Mouse (Mus musculus) urinary bladder, postnatal 25 days (tissue): ENCODE results near the gene Sdccag8.

Source experiments
- DNase-seq: peaks from one replicate; pipeline ENCODE4 v3.0.0; 2022; ENCODE audit warnings: low spot score

Sdccag8 gene

DNA sequence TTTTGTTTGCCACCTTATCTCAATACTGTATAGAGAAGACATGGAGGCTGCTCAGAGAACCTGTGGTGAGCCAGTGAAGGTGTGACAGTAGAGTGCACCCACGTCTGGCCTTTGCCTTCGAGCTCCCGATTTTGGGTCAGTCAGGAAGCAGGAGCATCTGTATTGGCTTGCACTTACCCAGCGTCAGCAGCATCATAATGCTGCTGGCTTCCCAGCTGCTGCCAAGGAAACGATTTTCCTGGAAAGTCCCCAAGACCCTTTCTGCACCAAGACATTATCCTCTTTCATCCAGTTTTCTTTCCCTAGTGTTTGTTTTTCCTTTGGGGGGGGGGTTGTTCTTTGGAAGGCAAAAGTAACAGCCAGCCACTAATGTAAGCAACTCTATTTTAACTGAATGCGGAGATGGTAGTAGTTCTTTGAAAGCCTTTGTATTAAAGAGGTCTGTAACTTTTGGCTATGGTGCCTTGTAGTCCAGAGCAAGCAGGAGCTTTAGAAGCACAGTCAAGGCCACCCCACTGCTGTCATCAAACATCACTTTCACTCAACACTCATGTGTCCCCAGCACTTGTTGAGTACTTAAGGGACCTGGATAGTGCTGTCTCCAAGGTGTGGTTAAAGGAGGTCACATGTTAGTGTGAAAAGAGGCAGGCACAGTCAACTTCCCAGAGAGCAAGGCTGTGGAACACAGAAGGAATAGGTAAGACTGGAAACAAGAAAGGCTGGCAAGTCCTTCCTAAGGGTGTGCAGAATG, 172.7 kb downstream of the Sdccag8 start:
- DNase-seq, result no peak

DNA sequence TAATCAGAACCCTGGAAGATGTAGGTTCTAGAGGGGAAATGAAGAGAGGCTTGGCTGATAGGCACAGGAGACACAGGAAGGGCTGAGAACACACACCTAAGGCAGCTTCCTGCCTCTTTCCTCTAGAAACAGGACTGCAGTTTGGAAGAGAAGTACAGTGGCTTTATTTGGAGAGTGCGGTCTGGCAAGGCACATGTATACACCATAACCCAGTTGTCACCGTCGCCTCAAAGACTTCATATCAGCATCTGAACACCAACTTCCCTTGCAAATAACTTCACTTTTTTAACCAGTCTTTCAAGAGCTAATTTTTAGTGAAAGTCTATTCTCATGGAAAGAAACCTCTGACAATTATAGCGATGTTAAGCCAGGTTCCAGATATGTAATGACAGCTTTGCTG, 177.0 kb downstream of the Sdccag8 start:
- DNase-seq, result no peak

DNA sequence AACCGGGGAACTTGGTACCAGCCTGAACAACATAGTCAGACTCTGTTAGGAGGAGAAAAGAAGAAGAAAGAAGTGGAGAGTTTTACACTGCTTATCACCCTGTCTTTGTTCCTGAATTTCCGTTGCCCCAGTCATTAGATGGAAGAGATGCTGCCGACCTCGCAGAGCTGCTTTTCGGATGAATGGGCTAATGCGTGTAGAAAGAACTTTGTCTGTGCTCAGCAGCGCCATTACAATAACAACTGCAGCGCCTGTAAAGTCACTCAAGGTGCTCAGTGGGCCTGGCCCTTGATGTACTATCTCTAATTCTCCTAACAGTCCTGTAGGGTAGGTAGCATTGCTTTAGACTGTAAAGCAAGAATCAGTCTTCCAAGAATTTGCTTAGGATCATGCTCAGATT, 178.1 kb downstream of the Sdccag8 start:
- DNase-seq, result no peak

DNA sequence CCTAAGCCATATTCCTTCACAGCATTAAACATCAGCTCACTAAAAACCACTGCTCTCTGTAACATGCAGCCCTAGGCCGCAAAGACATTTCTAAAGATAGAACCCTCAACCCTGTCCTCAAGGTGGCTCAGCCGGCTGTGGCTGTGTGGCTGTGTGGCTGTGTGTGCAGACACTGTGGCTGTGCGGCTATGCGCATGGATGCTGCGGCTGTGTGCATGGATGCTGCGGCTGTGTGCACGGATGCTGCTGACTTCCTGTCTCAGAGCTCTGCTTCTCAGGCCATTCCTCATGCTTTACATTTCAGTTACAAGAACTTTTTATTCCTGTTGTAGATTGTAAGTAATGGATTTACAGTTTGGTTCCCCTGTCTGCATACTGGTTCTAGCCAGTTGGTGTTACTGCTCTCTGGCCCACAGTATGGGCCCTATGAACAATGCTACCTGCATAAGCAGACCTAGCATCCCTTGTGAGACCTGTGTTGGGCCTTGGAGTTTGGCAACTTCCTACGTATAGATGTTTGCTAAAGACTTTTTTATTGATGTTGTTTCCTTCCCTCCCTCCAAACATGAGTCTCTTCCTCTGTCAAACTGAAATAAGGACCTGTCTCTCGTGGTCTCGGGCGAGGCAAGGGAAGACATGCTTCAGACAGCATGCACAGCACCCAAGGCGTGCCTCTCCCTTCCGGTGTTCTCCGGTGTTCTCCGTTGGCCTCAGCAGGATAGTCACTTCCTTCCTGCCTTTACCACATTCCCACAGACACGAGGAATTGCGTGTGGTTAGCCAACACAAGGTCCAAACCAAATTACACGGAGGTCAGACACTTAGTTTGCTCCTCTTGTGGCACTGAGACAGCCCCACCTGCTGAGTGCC, 178.9 kb downstream of the Sdccag8 start:
- DNase-seq, result no peak

DNA sequence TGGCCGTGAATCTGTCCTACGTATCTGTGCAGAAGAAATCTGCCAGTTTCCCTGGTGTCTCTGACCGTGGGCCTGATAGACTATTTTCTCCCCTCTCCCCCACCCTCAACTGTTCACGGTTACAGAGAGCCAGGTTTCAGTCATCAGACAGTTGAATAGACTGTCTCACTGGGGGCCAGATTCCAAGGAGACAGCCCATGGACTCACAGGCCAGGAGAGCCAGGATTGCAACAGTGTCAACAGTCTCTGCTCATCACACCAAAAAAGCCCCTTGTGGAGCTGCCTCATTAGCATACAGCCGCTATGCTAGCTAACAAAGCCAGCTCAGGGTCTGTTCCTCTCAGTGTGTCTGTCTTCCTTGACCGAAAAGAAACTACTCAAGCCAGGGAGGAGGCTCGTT, 179.6 kb downstream of the Sdccag8 start:
- DNase-seq, result no peak

DNA sequence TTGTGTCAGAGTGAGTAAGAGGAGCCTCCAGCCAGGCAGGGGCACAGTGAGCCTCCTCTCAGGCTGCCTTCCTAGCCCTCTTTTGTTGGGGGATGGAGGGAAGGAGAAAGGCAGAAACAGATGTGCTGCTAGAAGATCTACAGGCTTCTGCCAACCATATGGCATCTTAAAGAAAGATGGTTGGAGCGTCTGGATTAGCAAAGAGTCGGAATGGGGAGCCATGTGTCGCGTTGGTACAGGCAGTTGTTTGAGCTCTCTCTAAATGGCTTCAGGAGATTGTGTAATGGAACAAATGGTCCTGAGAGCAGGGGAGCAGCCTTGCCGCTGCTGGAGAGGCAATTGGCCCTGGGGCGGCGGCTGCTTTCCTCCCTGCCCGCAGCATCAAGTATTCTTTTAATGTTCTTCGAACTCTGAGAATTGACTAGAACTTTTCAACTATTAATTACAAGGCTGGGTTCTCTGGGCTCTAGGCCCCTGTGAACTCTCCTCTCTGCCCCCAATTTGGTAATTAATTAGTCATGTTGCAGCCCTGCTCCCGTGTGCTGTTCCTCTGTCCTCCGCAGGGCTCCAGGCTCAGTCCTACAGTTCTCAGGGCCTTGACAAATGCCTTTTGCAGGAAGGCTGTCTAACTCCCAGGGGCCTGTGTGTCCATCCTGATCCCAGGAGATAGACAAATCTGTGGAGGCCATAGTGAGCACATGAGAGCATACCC, 180.4 kb downstream of the Sdccag8 start:
- DNase-seq, result no peak

DNA sequence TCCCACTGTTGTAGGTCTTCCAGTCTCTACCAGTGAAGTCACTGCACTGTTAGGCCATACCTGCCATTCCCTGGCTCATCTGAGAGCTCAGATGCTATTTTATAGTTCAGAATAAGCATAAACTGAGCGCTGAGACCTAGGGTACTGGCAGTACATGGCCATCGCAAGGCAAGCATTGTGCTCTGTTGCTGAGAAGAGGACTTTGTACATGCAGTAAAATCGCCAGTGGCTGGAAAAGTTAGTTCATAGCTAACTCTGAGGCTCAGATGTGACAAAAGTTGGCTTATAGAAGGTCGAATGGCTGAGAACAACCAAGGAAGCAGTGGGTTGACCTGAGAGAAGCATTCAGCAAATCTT, 180.9 kb downstream of the Sdccag8 start:
- no peak for DNase-seq

DNA sequence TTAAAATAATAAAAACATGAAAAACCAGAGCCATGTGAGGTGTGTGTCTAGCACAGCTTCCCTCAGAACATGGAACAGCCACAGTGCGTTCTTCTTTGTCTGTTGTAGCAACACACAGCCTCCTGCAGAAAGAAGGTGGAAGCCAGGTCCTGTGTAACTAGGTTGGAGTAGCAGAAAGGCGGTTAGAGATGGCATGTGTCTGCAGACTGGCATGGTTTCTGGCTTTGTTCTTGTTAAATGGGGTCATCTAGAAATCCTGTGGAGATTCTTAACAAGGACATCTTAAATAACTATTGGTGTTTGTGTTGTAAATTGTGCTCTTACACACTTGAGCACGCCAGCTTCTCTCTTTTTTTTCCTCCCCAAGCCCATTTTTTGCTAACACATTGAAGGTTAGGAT, 181.7 kb downstream of the Sdccag8 start:
- DNase-seq, result no peak

DNA sequence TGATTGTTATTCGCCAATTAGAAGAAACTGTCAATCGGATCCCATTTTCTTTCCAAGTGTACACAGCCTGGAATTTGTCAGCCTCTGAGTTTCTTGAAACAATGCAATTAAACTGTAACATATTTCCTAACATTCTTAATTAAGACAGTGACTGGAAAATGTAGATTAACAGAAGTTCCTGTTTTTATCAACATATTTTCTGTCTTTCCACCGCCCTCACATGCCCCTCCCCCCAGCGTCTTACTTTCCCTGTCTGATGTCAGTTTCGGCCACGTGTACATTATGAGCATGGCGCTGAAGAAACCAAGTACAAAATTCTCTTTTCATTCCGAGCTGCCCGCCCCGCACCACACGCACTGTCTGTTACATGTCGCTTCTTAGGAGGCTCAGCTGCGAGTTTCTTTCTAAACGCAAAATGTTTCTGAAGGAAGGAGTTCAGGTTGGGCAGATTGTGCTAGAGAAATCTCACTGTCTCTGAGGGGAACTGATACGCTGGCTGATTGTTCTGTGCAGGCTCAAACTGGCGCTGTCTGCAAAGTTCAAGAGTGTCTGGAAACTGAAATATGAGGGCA, 182.3 kb downstream of the Sdccag8 start:
- DNase-seq, result no peak

DNA sequence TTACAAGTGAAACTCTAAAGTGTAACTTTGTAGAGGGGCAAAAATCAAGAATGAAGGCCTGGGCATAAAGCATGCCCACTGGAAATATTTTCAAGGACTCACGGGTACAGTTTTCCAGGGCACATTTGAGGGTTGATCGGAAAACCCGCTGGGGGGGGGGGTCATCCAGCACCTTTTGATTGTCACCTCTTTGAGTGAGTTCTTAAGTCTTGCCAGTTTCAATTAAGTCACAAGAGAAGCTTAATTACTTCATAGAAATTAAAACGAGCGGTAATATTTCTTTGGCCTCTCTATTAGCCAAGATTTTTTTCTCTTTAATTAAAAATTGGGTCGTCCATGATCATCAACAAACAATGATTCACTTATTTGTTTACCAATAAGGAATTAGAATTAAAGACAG, 182.8 kb downstream of the Sdccag8 start:
- DNase-seq, result no peak

DNA sequence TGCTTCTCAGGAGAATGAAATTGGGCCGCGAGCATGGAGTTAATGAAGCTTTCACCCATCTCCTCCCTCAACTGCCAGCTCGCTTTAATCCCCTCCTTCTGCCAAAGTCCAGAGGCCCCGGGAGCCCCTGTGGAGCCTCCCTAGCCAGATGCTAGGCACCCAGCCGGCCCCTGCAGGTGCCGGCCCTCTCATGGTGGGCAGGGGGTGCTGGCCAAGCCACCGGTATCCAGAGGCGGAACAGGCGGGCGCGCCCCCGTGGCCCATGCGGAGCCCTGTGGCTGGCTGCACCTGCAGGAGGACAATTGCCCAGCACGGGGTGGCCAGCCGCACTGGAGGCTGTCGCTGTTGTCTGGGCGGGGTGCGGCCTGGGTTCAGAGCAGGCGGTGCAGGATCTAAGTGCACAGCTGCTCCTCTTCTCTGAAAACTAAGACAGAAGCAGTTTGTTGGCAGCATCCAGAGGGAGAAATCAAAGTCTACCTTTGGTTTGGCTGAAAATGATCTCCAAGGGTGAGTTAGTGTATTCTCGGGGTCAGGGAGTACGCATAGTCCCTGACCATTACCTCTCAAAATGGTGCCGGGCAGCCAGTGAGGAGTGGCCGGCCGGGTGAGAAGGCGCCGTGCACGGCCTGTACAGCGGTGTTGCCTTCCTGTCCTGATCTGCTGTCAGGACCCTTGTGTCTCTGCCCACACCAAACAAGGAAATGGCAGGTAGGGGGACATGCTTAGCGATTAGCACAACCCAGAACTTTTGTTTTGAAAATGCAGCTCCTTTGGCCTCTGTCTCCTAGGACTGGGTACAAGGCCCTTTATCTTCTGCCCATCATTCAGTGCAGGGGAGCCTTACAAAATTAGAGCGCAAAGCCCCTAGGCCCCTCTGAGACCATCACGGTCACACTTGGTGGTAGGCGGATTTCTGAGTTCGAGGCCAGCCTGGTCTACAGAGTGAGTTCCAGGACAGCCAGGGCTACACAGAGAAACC, 183.5 kb downstream of the Sdccag8 start:
- no peak for DNase-seq

DNA sequence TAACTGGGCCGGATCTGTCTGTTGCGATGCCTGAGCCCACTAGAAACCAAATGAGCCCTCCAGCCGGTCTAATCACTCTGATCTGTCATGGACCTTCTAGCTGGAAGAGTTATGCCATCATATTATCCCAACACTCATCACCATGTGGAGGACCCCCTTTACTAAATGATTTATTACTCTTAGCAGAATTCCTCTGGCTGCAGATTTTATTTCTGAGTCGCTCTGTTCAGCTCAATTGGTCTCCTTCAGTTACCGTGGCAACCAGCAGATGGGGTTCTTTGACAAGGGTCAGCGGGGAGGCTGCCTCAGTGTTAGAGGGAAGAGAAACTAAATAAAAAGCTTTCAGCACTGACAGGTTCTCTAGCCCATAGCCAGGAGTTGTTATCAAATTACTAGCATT, 184.6 kb downstream of the Sdccag8 start:
- DNase-seq, result no peak

DNA sequence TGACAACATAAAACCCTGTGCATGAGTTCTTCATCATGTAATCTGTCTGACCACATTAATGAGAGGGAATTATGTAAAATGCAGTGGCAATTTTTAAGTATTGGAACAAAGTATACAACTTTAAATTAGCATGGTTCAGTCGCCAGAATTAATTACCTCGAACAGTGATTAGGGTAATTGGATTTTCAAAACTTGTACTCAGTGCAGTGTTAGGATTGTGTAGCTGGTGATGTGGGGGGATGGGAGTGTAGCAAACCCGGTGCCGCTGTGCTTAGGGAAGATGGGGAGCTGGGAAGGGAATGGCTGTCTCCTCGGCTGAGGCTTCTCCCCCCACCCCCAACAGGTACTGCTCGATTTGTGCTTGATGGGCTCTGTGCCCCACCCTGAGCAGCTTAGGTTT, 188.5 kb downstream of the Sdccag8 start:
- no peak for DNase-seq

DNA sequence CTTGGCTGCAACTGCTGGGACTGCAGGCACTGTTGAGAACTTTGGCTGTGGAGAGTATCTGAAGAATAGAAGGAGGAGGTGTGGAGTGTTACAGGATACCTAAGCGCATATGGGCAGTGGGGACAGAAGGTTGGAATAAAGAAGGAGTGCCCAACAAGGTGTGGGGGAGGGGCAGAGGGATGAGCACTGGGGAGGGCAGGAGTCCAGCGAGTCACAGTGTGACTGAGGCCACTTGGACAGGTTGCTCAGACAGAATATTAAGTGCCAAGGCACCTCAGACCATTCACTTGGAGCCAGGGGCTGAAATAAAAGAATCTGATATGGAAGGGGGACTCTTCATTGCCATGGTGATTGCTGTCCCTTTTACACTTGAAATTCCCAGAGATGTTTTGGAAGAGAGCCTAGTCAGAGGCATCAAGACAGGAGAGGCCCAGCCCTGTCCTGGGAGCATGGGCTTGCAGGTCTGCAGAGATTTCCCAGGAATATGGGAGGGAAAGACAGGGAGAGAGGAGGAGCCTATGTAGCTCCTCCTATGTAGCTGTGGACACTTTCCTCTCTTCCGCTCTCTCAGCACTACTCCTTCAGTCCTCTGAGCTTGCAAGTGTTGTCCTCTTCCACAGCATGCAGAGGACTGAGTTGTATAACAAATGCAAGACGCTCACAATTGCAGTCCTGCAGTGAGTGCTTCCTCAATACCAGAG, 189.7 kb downstream of the Sdccag8 start:
- no peak for DNase-seq

DNA sequence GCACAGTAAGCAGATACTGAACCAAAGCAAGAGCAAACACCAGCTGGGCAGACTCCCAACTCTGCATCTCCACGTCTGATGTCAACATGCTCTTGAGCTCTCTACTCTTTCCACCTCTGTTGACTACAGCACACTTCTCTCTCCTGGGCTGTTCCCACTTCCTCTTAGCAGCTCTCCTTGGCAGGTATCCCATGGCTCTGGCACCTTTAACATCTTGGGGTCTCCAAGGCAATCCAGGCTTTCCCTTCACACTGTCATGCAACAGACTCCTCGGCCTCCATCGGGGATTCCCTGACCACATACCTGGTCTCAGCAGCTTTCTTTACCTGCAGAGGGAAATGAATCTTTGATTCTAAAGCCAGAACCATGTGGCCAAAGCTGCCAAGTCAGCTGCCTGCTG, 192.9 kb downstream of the Sdccag8 start:
- no peak for DNase-seq

DNA sequence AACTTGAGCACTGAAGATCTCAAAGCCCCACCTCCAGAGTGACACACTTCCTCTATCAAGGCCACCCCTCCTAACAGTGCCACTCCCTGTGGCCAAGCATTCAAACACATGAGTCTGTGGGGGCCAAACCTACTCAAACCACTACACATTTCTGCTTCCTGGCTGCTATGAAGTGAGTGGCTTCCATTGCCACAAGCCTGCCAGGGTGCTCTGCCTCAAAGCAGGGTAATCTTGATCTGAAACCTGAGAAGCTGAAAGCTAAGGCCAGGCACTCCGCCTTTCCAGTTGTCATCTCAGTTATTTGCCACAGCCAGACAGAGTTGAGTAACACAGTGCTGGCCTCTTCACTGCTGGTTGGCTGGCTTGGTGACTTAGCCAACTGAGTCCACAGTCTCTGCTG, 194.3 kb downstream of the Sdccag8 start:
- no peak for DNase-seq

DNA sequence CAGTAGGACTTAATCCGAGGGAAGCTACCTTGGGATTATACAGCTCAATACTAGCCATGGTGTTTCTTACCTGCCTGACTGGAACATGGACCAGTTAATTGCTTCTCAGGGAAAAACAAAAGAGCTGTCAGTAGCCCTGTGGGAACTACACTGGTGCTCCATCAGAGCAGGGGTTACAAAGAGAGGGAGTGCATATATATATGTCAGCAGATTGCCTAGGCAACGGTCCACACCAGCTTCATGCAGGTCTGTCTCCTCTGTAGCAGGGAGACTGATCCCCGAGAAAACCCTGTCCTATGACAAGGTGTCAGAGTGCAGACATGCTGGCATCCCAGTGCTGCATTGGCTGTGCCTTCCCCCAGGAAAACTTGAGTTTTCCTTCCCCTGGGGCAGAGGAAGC, 195.6 kb downstream of the Sdccag8 start:
- no peak for DNase-seq

DNA sequence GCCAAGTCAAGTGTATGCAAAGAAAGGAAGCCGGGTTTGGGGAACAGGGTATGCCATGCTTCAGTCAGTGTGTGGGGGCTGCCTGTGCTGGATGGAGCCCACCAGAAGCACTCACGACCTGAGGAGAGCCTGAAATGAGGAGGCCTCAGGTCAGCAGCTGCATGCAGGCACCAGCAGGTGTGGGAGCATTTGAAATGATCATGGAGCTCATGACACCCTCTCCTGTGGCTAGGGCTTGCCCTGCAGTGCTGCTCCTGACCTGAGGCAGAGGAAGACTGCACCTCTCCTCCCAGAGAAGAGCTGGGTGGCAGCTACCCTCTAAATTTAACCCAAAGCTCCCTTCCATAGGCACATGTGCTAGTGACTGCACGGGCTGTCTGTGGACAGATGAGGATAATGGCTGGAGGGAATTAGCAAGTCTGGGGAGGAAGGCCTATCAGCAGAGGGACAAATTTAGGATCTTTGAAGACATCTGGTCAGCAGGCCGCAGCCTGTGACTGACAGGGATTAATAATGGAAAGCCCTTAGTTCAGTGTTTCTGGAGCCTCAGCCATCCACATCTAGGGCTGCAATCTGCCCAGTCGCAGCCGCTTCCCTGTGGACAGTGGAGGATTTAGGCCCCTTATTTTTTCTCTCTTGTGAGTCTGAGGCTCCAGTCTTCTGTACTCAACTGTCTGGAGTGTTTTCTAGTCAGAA, 196.3 kb downstream of the Sdccag8 start:
- DNase-seq, result no peak

DNA sequence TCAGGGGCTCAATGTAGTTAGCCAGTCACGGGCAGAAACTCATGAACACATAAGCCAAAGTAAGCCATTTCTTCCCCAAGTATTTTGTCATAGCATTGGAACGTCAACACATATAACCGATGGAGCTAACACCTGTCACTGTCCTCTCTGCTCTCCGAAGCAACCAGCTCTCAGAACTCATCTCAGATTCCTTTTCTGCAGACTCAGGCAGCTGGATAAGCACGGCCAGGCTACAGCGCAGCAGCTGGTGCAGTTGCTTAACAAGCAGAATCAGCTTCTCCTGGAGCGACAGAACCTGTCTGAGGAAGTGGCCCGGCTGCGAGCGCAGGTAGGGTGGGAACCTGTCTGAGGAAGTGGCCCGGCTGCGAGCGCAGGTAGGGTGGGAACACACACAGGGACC, 197.2 kb downstream of the Sdccag8 start:
- DNase-seq, result no peak

DNA sequence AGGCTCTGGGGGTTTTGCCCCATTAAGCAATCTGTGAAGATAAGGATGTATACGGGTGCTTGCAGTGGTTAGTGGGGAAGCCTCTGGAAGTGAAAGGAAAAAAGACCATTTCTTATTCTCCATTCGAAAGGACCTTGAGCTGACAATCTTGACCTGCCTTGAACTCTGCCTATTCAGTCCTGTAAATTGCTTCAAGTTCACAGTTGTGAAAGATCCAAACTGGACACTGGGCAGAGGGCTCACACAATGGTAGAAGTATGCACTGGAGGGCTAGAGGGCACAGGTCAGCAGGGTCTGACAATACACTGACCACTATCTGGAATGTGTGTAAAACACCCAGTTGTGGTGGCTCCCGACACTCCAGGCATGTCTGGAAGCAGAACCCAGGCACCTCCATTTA, 198.3 kb downstream of the Sdccag8 start:
- no peak for DNase-seq
